Mouse (Mus musculus) CD4-positive, CD25-positive, alpha-beta regulatory T cell, adult 4 months (primary cell): ENCODE results near the gene Gpr156. TPM values are rescaled to one million over a fixed set of nuclear protein-coding genes. Genes with fewer than 3 reads are reported as not detected.

Experiments
- ATAC-seq: one replicate; pipeline ENCODE4 v1.8.0; 2017
- polyA plus RNA-seq, 2 experiments: library from polyadenylated mRNA; unstranded; fragments of 100-300 nt; shearing (Covaris generic); gene quantifications; one replicate each; pipeline ENCODE4 v1.2.1; 2017

Gene Gpr156
- polyA plus RNA-seq = not detected

DNA sequence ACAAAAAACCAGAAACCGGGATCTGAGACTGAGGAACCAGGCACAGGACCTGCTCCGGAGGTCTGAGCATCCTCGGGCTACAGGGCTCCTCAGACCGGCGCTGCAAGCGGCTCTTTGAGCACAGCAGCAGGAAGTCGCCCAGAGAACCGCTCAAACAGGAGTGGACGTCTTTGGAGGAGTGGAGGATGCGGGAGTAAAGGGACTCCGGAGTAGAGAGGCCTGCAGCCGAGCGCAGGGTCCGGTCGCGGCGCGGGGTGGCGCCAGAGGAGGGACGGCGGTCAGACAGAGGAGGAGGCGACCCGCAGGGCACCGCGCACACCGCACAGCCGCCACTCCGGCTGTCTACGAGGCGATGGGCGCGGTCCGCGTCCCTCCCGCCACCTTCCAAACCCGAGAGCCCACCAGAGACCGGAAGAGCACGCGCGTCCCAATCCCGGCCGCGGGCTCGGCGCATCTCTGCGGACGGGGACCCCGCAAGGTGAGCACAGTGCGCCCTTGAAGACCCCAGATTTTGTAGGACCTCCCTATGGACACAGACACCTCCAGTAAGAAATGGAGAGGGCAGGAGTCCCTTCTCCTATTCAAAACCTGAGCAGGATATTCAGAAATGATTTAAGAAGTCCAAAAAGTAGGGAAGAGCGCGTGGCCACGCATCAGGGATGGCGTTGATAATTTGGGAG lies at the start of gene Gpr156:
Gpr156 (plus strand) TSS at position 359 of the 680 bp plus-strand sequence.
- ATAC-seq = no peak

DNA sequence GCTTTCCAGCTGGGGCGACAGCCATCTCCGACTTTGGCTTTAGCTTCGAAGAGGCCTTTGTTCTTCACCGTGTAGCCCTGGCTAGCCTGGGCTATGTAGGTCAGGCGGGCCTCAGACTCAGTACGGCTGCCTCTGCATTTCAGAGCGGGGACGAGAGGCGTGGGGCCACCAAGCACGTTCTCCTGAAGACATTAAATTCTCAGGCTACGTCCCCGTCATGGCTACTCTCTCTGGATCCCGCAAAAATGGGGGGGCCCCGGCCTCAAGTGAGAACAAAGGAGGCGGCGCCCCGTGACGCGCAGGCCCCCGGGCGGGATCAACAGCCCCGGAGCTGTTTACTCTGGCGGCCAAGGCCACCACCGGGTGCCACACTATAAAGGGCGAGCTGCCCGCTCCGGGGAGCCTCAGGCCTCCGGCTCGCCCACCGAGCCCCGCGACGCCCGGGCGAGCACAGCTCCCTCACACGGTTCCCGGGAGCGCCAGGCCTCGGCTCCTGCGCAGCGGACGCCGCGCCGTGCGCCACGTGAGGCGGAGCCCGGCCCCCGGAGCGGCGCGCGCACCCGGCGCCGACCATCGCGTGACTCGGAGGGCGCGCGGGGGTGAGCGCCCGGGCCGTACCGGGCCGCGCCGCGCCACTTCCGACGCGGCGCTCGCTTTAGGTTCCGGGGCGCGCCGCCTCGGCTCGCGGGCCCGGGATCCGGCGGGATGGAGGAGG lies 48.3 kb upstream of the Gpr156 start, which contains the start of gene Lrrc58:
Lrrc58 (plus strand) TSS at position 599 of the 715 bp plus-strand sequence.
- peak; percentile 81 for ATAC-seq

DNA sequence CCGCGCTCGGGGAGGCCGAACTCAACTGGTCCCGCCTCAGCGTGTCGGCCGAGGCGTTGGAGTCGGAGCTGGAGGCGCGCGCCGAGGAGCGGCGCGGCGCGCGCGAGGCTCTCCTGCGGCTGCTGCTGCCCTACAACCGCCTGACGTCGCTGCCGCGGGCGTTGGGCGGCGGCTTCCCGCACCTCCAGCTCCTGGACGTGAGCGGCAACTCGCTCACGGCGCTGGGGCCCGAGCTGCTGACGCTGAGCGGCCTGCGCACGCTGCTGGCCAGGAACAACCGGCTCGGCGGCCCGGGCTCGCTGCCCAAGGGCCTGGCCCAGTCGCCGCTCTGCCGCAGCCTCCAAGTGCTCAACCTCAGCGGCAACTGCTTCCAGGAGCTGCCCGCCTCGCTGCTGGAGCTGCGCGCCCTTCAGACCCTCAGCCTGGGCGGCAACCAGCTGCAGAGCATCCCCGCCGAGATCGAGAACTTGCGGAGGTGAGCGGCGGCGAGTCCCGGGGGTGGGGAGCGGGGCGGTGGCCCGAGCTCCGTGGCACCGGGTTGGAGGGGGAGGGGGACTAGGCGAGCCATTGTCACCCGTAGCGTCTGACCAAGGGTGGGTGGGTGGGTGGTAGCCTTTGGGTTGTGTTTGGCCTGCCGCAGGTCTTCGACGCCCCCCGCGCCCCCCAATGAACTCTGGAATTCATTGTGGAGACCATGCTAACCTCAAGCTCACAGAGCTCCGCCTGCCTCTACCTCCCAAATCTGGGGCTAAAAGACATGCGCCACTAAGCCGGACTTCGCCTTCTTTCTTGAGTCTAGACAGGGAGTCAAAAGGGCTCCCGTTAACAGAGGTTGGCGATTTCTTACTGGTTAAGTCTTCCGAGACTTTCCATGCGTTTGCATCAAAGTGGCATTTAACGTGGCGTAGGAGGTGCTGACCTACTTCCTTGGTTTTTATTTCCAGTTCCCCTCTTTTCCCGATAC lies 47.5 kb upstream of the Gpr156 start:
- peak; percentile 52 for ATAC-seq

DNA sequence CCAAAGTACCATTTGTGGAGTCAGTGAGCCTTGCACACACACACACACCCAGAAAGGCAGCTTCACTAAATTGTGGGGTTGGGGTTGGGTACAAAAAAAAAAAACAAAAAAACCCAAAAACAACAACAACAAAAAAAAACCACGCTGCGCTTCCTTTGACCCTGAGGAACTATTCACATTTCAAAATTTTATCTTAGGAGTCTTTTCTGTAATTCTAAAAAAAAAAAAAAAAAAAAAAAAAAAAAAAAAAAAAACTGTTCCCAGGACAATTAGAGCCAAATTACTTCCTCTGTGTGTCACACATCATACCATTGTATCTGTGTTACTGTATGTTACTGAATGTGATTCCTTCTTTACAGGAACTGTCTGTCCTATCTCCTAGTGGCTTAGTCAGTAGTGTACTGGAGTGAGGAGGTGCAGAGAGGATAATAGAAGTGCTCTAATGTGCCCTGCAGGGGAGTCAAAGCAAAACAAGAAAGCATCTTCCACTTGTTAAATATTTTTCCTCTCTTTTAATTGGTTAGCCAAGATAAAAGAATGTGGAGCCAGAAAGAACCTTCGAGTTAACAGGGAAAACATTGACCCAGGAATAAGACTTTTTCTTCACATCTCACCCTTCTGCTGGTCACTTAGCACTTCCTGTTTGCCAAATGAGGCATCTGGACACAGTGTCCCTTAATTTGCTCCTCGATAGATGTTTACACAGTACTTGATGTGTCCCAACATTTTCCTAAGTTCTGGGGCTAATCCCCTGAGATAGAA lies 46.6 kb upstream of the Gpr156 start:
- ATAC-seq = peak; percentile 13

DNA sequence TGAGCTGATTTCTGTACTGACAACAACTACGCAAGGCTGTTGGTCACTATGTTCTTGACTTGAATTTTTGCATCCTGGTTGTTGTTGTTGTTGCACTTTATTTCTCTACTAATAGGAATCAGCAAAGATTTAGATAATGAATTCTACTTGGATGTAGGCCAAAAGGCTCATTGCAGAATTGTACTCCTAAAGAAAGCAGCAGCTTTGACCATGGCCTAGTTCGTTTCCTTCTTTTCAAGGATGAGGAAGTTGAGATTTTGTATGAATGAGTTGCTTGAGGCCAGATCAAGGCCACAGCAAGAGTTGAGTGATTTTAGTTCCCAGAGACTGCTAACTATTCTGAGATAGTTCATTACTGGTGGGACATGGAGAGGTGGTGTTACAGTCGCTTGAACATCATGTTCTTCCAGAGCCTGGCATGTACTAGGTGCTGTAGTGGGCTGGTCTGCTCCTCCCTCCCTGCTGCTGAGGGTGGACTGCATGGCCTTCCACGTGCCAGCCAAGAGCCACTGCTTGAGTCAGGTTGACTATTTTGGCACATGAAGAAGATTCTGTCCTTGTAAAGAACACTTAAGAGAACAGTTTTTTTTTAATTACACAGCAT lies 45.1 kb upstream of the Gpr156 start:
- ATAC-seq = no peak

DNA sequence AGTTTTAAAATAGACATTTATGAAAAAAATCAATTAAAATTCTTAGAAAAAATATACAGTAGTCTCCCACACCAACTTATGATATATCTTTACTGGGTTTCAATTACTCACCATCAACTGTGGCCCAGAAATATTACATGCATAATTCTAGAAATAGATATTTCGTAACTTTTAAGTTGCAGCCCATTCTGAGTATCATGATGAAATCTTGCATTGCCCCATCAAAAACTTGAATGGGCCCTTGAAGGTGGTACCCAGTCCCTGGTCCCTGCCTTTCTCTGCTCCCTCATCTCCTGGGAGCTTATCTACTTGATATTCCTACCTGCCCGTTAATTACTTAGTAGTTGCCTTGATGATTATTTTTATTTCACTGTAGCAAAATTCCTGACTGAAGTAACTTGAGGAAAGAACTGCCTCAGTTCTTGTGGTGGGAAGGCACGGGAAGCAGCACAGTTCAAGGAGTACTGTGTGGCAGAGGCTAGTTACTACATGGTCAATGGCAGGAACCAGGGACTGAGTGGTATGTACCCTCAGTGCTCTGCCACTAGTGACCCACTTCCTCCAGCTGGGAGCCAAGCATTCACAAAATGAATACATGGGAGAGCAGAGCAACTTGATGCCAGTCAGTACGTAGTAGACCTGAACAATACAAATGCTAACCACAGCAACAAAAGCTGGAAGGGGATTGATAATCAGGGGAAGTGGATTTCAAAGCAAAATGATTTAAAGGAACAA lies 41.6 kb upstream of the Gpr156 start:
- ATAC-seq = no peak

DNA sequence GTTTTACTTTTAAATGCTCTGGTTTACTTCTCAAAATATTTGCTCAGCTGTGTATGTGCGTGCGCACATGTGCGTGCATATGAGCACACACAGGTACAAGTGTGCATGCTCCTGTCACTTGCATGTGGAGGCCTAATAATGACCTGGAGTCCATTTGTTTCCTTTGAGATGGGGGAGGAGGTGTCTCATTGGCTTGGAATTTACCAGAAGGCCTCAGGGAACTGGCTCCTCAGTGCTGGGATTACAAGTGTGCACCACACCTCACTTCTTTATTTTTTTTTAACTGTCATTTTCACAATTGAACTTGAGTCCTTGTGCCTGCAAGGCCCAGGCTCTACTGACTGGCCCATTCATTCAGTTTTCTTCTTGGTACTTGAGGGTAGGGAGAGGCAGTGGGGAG lies 38.9 kb upstream of the Gpr156 start:
- ATAC-seq = no peak

DNA sequence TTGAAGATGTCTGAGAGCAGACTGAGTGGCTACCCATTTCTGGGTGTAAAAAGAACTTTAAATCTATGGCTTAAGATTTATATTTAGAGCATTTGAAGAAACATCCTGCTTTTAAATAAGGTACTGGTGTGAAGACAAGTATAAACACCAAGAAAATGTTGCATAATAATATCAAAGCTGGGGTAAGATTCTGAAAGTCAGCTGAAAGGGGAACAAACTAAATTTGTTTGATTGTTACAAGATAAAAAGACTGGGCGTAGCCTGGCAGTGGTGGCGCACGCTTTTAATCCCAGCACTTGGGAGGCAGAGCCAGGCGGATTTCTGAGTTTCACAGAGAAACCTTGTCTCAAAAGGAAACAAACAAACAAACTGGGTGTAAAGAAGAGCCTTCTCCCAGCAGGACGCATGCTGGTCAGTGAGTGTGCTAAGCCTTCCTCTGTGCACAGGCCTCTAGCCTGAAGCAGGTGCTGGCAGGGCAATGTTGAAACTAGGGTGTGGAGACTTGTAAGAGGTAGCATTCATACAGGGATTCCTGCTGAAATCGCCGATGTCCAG lies 37.3 kb upstream of the Gpr156 start:
- ATAC-seq = no peak

DNA sequence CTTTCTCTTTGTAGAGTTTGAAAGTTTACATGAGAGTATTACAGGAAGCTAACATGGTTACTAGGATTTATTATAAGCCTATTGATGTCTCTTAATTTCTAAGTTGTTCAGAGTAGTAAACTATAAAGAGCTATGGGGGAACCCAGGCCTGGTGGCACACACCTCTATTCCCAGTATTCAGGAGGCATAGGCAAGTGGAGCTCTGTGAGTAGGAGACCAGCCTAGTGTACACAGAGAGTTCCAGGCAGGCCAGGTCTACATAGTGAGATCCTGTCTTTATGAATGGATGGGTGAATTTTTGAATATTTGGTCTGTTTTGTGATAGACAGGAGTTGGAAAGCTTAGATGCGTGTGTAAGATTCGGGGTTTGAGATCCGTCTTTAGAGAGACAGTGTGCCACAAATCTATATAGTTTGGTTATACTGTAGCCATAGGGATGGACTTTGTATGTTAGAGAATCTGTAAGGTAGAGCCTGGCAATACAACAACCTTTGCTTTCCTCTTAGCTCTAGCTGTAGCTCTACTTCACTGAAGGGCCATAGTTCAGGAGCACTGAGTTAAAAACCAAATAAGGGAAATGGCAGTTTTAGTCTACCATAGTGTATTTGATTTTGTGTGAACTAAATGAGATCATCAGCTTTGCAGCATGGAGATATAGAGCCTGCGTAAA lies 36.4 kb upstream of the Gpr156 start:
- ATAC-seq = no peak

DNA sequence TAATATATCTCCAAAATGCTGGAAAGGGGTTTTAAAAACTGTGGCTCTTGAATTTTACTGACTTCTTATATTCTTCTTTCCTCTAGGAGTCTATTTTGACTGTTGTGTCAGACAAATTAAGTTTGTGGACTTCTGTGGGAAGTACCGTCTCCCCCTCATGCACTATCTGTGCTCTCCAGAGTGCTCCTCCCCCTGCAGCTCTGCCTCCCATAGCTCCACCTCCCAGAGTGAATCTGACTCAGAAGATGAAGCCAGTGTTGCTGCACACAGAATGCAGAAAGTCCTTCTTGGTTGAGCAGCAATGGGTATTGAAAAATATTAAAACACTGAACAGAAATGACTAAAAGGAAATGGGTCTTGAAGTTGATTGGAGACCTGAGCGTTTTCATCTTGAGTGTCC lies 35.1 kb upstream of the Gpr156 start:
- ATAC-seq = no peak

DNA sequence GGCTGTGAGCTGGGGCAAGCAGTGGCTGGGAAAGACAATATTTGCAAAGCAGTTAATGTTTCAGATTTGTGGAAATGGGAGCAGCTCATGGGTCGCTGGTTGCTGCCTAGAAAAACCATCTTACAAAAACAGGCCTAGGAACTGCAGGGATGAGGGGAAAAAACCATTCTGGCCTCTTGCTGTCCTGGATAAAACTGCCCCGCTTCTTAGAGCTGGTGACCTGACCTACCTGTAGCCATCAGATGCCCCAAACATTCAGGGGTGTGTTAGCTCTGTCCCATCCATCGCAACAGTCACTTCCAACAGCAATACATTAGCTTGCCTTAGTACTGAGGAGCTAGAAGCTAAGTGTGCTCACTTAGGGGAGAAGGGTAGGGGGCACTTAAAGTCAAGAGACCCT lies 27.3 kb upstream of the Gpr156 start:
- ATAC-seq = no peak

DNA sequence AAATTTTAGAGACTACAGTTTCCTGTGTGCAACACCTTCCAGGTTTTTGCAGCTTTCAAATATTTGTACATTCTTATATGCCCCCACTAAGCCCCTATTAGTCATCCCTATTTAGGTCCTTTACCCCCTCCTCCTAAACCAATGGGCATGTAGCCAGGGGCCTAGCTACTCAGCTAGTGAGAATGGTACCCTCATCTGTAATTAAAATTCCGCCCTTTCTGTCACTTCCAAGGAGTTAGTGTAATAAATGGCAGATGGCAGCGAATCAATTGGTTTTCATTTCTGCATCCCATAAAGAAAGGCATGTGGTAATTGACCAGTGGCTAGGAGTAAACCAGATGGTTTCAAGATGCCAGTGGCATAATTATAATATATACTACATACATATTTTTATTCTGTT lies 23.6 kb upstream of the Gpr156 start:
- ATAC-seq = no peak

DNA sequence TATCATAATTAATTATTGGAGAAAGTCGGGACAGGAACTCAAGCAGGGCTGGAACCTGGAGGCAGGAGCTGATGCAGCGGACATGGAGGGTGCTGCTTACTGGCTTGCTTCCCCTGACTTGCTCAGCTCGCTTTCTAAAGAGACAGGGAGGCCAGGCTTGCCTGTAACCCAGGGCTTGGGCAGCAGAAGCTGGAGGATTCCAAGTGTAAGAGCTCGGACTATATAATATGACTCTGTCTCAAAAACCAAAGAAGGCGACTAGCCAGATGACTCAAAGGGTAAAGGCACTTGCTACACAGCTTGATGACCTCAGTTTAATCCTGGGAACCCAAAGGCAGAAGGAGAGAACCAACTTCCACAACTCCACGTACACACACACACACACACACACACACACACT lies 22.9 kb upstream of the Gpr156 start:
- ATAC-seq = no peak

DNA sequence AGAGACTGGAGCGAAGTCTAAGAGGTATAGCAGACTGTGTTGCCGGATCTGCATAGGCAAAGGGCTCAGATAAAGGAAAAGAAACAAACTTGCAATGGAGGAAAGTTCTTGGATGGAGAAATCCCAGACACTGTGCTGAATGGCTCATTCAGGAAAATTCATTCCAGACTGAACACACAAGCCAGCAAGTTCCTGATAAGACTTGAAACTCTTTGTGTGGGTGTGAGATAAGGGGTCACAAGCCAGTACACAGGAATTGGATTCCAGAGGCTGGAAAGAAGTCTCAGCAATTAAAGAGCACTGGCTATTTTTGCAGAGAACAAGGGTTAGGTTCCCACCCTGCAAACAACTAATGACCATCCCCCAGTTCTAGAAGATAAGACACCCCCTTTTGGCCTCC lies 22.4 kb upstream of the Gpr156 start:
- ATAC-seq = no peak

DNA sequence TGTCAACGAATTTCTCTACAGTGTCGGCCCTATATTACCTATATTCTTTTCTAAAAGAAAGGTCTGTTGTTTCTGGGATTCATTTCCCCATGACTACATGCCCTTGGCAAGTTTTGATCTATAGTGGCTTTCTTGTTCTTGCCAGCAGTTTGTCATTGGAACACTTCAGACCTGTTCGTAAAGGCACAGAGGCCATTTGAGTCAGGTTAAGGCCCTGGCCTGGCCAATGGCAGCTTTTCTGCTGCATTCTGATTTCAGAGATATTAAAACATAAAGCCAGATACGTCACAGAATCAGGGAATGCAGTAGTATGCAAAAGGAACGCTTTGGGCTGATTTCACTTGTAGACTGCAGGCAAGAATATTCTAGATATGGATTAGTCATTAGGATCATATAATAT lies 17.5 kb upstream of the Gpr156 start:
- ATAC-seq = no peak

DNA sequence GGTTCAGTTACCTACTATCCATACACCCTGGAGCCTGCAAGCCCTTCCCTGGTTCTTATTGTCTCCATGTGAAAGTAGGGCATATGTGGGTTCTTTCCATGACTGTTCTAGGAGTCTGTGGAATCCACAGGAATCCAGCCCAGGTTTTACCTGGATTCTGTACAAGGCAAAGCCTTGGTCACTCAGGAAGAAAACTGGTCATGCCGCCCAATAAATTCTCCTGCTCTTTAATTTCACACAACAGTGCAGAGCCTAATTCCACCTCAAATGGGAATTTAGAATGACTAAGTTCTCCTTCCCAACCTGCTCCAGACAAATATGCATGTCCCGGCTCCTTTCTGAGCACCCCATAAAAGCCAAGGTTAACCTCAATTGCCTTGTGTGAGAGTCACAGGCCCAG lies 16.9 kb upstream of the Gpr156 start:
- ATAC-seq = no peak

DNA sequence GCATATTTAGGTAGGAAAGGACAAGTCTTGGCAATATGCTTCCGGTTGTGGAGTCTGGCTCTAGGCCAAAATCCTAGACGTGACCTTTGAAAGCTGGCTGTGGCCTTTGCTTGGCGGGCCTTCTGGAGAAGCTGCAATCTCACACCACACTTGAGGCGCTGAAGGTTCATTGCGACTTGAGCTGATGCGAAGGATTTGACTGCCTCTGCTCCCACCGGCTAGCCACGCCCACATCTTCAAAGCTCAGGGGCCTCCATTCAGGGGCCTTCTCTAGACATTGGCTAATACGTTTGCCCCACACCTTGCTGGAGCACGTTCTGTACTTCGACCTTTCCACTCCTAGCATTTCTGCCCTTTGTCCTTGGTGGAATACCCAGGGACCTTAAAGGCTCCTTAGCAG lies 15.0 kb upstream of the Gpr156 start:
- ATAC-seq = no peak

DNA sequence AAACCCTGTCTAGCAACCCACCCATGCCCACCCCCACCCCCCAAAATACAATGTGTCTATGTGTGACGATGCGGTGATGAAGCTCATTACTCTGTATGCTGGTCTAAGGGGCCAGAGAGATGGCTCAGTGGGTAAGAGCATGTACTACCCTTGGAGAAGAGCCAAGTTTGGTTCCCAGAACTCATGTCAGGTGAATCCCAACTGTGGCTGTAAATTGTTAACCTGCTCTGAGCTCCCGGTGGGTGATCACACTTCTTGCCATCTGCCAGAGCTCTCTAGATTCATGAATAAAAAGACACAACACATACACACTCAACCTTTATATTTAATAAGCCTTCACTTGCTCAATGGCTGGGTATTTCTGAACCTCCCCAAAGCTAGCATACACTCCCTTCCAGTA lies 9.8 kb upstream of the Gpr156 start:
- no peak for ATAC-seq

DNA sequence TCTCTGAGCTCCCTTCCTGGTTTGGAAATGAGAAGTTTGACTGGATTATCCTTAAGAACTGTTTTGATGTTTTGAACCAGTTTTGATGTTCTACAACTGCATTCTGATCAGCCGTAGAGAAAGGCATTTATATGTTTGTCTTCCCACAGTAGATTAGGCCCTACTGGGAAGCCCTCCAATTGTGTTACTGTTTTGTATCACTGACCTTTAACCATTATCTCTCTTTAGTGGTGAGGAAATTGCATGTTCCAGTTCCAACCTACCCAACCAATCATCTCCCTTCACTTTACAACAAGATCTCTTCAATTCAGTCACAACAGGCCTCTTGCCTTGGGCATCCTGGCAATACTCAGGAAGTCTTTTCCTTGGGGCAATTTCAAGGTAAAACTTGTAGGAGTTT lies 5.2 kb upstream of the Gpr156 start:
- no peak for ATAC-seq

DNA sequence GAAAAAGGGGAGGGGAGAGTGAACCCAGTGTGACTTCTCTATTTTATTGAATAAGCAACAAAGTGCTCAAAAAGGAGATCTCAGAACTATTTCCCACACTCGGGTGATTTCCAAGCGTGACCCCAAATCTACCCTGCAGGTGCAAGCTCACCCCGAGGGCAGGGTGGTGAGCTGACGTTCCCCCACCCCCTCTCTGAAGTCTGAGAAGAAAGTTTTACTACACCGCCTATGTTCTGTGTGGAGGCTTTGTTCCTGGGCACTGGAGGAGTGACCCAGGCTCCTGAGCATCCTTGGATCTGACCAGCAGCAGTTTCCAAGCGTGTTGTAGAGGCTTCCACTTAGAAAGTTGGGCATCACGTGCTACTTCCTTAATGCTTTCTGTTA lies 514 bp downstream of the Gpr156 start:
- ATAC-seq = no peak
